Mouse (Mus musculus): ENCODE measurements at regions not wholly inside any gene's neighbourhood (a gene's known extent, or its start where the extent isn't known, plus 50 kb on each side); places are given as distances from the start of the nearest gene placed in this dataset.

DNA sequence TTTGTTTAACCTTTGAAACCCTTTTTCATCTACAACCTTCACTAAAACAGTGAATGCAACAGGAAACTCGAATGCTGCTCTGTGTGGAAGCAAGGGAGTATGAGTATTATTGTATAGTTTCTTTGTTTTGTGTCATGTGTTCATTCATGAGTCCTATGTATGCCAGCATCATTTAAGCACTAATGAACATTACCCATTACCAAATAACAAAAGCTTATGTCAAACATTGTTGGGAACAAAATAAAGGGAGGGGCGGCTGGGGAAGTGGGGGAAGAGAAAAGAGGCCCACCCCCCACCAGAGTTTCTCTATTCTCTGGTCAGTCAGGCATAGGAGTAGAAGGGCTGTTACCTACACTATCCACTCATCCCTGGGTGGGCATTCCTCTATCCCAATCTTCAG is 642.5 kb downstream of the Actr3 start:
- no peak for TF ChIP-seq CTCF (IDR thresholded peaks at IDR 0.05; ENCODE audit: control insufficient read depth, insufficient read depth, insufficient replicate concordance, low read depth, low read length)
- no peak for TF ChIP-seq POLR2A (IDR thresholded peaks at IDR 0.05; ENCODE audit: control insufficient read depth, low read depth, low read length)

Measured in testis, adult 2 months (tissue).